Mouse (Mus musculus): ENCODE measurements at regions not wholly inside any gene's neighbourhood (a gene's known extent, or its start where the extent isn't known, plus 50 kb on each side); places are given as distances from the start of the nearest gene placed in this dataset.
A peak's percentile ranks its signal among the peaks of the same experiment; 100 is the strongest.
"Not testable (repeated sequence)": the region's sequence is repeated elsewhere in the genome, so short reads cannot be mapped to it uniquely, and the experiment has no call there.

GRCm38 (mm10) chr3:153144217-153144616, 162.2 kb upstream of the St6galnac5 start:
- peak; percentile 11 for DNase-seq (ENCODE audit: low read depth)

GRCm38 (mm10) chr3:153140985-153141384, 158.9 kb upstream of the St6galnac5 start:
- DNase-seq (ENCODE audit: low read depth), result no peak

GRCm38 (mm10) chr3:153125335-153125734, 143.3 kb upstream of the St6galnac5 start:
- DNase-seq (ENCODE audit: low read depth), result no peak

- DNase-seq (ENCODE audit: low read depth), result no peak
These were observed 139.9 kb upstream of the St6galnac5 start for GRCm38 (mm10) chr3:153121934-153122333.

GRCm38 (mm10) chr3:153119142-153119541, 137.1 kb upstream of the St6galnac5 start:
- no peak for DNase-seq (ENCODE audit: low read depth)

- no peak for DNase-seq (ENCODE audit: low read depth)
These were observed 136.6 kb upstream of the St6galnac5 start for GRCm38 (mm10) chr3:153118643-153119042.

GRCm38 (mm10) chr3:153105591-153105990, 123.5 kb upstream of the St6galnac5 start:
- DNase-seq (ENCODE audit: low read depth), result no peak

- not testable (repeated sequence) for DNase-seq (ENCODE audit: low read depth)
These were observed 108.5 kb upstream of the St6galnac5 start for GRCm38 (mm10) chr3:153090572-153090971.

GRCm38 (mm10) chr3:153085096-153085788, 103.2 kb upstream of the St6galnac5 start:
- peak; percentile 8 for DNase-seq (ENCODE audit: low read depth)

- no peak for DNase-seq (ENCODE audit: low read depth)
These were observed 102.4 kb upstream of the St6galnac5 start for GRCm38 (mm10) chr3:153084226-153085095.

GRCm38 (mm10) chr3:153080371-153080770, 98.3 kb upstream of the St6galnac5 start:
- DNase-seq (ENCODE audit: low read depth), result no peak

GRCm38 (mm10) chr3:153077846-153078703, 96.0 kb upstream of the St6galnac5 start:
- no peak for DNase-seq (ENCODE audit: low read depth)

- DNase-seq (ENCODE audit: low read depth), result no peak
These were observed 90.3 kb upstream of the St6galnac5 start for GRCm38 (mm10) chr3:153072200-153072919.

GRCm38 (mm10) chr3:153071549-153071948, 89.5 kb upstream of the St6galnac5 start:
- no peak for DNase-seq (ENCODE audit: low read depth)

- no peak for DNase-seq (ENCODE audit: low read depth)
These were observed 89.1 kb upstream of the St6galnac5 start for GRCm38 (mm10) chr3:153071123-153071522.

GRCm38 (mm10) chr3:153065890-153066289, 83.8 kb upstream of the St6galnac5 start:
- no peak for DNase-seq (ENCODE audit: low read depth)

- DNase-seq (ENCODE audit: low read depth), result no peak
These were observed 71.1 kb upstream of the St6galnac5 start for GRCm38 (mm10) chr3:153053163-153053562.

GRCm38 (mm10) chr3:153051566-153051965, 69.5 kb upstream of the St6galnac5 start:
- DNase-seq (ENCODE audit: low read depth), result no peak

GRCm38 (mm10) chr3:153045328-153045727, 63.3 kb upstream of the St6galnac5 start:
- DNase-seq (ENCODE audit: low read depth), result no peak

- DNase-seq (ENCODE audit: low read depth), result no peak
These were observed 51.9 kb upstream of the St6galnac5 start for GRCm38 (mm10) chr3:153033980-153034379.

Measured in NIH3T3 (cell line).